Mouse (Mus musculus) intestine, embryonic 15.5 days (tissue): ENCODE data around the gene Tcaim. TPM values are rescaled to one million over a fixed set of nuclear protein-coding genes. Genes with fewer than 3 reads are reported as not detected.
A peak's percentile ranks its signal among the peaks of the same experiment; 100 is the strongest.

Source experiments
- ATAC-seq: fragments of 200-750 bp; cut with Nextera tagmentation; 2 replicates; pipeline ENCODE4 v1.8.0; 2017; ENCODE audit warnings: moderate TSS enrichment, moderate library complexity
- H3K27ac ChIP-seq: fragments of 300-500 bp; sonication (generic); 2 replicates; pipeline ENCODE4 v1.5.1; 2015; ENCODE audit warnings: mild to moderate bottlenecking, inconsistent platforms
- H3K27me3 ChIP-seq: fragments of 300-500 bp; sonication (generic); replicated peaks from 2 replicates; pipeline ENCODE4 v1.6.1; 2015; ENCODE audit warnings: inconsistent platforms
- H3K36me3 ChIP-seq: fragments of 300-500 bp; sonication (generic); 2 replicates; pipeline ENCODE4 v1.6.1; 2015; ENCODE audit warnings: inconsistent platforms
- H3K4me1 ChIP-seq: fragments of 300-500 bp; sonication (generic); replicated peaks from 2 replicates; pipeline ENCODE4 v1.6.1; 2015; ENCODE audit warnings: inconsistent platforms
- H3K4me2 ChIP-seq: fragments of 300-500 bp; sonication (generic); replicated peaks from 2 replicates; pipeline ENCODE4 v1.6.1; 2015; ENCODE audit warnings: mild to moderate bottlenecking, inconsistent platforms
- H3K4me3 ChIP-seq: fragments of 300-500 bp; sonication (generic); replicated peaks from 2 replicates; pipeline ENCODE4 v1.5.1; 2015; ENCODE audit warnings: inconsistent platforms
- H3K9ac ChIP-seq: fragments of 300-500 bp; sonication (generic); 2 replicates; pipeline ENCODE4 v1.6.1; 2015; ENCODE audit warnings: inconsistent platforms
- H3K9me3 ChIP-seq: fragments of 300-500 bp; sonication (generic); 2 replicates; pipeline ENCODE4 v1.6.1; 2016; ENCODE audit warnings: inconsistent platforms
- WGBS: fragments of 180-500 bp; shearing (Covaris S2); methylation state at CpG from one replicate; pipeline ENCODE4 v1.1.7; 2015; 5-methylcytosine and 5-hydroxymethylcytosine counted together
- polyA plus RNA-seq: library from polyadenylated mRNA; unstranded; fragments of >200 nt; fragmentation: Nextera tagmentation; extraction: Ambion mirVana; gene quantifications from 2 replicates; pipeline ENCODE4 v1.2.1, GENCODE M21; 2015

Tcaim gene
- polyA plus RNA-seq: 5.1 and 5.7 TPM in 2 replicates

- 6% methylated on average over 42 of the region's 42 CpGs for WGBS
- ATAC-seq: peak; percentile 99
- Histone ChIP-seq H3K4me2 (peak within 1 kb of the TSS; percentile 92), H3K27ac (peak within 1 kb of the TSS; percentile 91), H3K9me3 (no peaks in the 10 kb centered on the region), H3K4me3 (peak within 1 kb of the TSS; percentile 70), H3K9ac (peak within 1 kb of the TSS; percentile 79), H3K4me1 (0 out of 2 replicates have a peak, but pooled peaks cover 8% of the 10 kb centered on the region), H3K27me3 (no peaks in the 10 kb centered on the region), H3K36me3 (no peaks in the 10 kb centered on the region)
These were observed at the start of gene Tcaim for GRCm38 (mm10) chr9:122805053-122805844. Gene Tcaim, plus strand, starts transcription at chr9:122805539.

- Histone ChIP-seq H3K27me3 (no peaks in the 10 kb centered on the region), H3K27ac (no peak overlapping the region), H3K36me3 (no peaks in the 10 kb centered on the region), H3K4me2 (no peak overlapping the region), H3K4me1 (no peaks in the 10 kb centered on the region), H3K9me3 (no peaks in the 10 kb centered on the region), H3K4me3 (no peak overlapping the region), H3K9ac (no peak overlapping the region)
- ATAC-seq: no peak
- WGBS: 52% methylated on average over 2 of the region's 2 CpGs
These were observed 47.7 kb upstream of the Tcaim start for GRCm38 (mm10) chr9:122757614-122758013.

GRCm38 (mm10) chr9:122760111-122760510, 45.2 kb upstream of the Tcaim start:
- H3K27ac ChIP-seq: no peak overlapping the region
- no peak overlapping the region for H3K4me3 ChIP-seq
- H3K36me3 ChIP-seq: no peaks in the 10 kb centered on the region
- H3K4me1 ChIP-seq: no peaks in the 10 kb centered on the region
- H3K9me3 ChIP-seq: no peaks in the 10 kb centered on the region
- no peaks in the 10 kb centered on the region for H3K27me3 ChIP-seq
- H3K9ac ChIP-seq: no peak overlapping the region
- H3K4me2 ChIP-seq: no peak overlapping the region
- no peak for ATAC-seq

GRCm38 (mm10) chr9:122785231-122785630, 20.1 kb upstream of the Tcaim start:
- Histone ChIP-seq H3K27ac (no peak overlapping the region), H3K36me3 (no peaks in the 10 kb centered on the region), H3K4me1 (no peaks in the 10 kb centered on the region), H3K4me2 (no peak overlapping the region), H3K4me3 (no peak overlapping the region), H3K27me3 (no peaks in the 10 kb centered on the region), H3K9me3 (no peaks in the 10 kb centered on the region), H3K9ac (no peak overlapping the region)
- no peak for ATAC-seq
- 70% methylated on average over 5 of the region's 5 CpGs for WGBS

GRCm38 (mm10) chr9:122786534-122786933, 18.8 kb upstream of the Tcaim start:
- no peak overlapping the region for H3K27ac ChIP-seq
- no peaks in the 10 kb centered on the region for H3K36me3 ChIP-seq
- no peaks in the 10 kb centered on the region for H3K9me3 ChIP-seq
- no peaks in the 10 kb centered on the region for H3K4me1 ChIP-seq
- no peak overlapping the region for H3K4me2 ChIP-seq
- H3K27me3 ChIP-seq: no peaks in the 10 kb centered on the region
- ATAC-seq: no peak
- H3K4me3 ChIP-seq: no peak overlapping the region
- H3K9ac ChIP-seq: no peak overlapping the region
- 92% methylated on average over 1 of the region's 1 CpGs for WGBS

GRCm38 (mm10) chr9:122805845-122806341, 554 bp downstream of the Tcaim start:
- H3K4me3 ChIP-seq: peak overlapping the region; percentile 70
- 0 out of 2 replicates have a peak, but pooled peaks cover 8% of the 10 kb centered on the region for H3K4me1 ChIP-seq
- H3K36me3 ChIP-seq: no peaks in the 10 kb centered on the region
- no peaks in the 10 kb centered on the region for H3K9me3 ChIP-seq
- ATAC-seq: no peak; the same call in 1 of the 2 replicates
- 10% methylated on average over 10 of the region's 10 CpGs for WGBS
- peak overlapping the region; percentile 91 for H3K27ac ChIP-seq
- H3K4me2 ChIP-seq: peak overlapping the region; percentile 92
- peak overlapping the region; percentile 79 for H3K9ac ChIP-seq
- H3K27me3 ChIP-seq: no peaks in the 10 kb centered on the region

- 92% methylated on average over 2 of the region's 2 CpGs for WGBS
- Histone ChIP-seq H3K36me3 (no peaks in the 10 kb centered on the region), H3K4me1 (0 out of 2 replicates have a peak, but pooled peaks cover 8% of the 10 kb centered on the region), H3K27me3 (no peaks in the 10 kb centered on the region), H3K9ac (no peak overlapping the region), H3K9me3 (no peaks in the 10 kb centered on the region), H3K4me2 (no peak overlapping the region), H3K27ac (no peak overlapping the region), H3K4me3 (no peak overlapping the region)
- ATAC-seq: no peak
These were observed 1.8 kb downstream of the Tcaim start for GRCm38 (mm10) chr9:122807186-122807585.

- H3K4me1 ChIP-seq: 0 out of 2 replicates have a peak, but pooled peaks cover 3% of the 10 kb centered on the region
- no peak overlapping the region for H3K4me2 ChIP-seq
- no peak overlapping the region for H3K4me3 ChIP-seq
- H3K27ac ChIP-seq: no peak overlapping the region
- H3K9me3 ChIP-seq: no peaks in the 10 kb centered on the region
- no peaks in the 10 kb centered on the region for H3K27me3 ChIP-seq
- H3K36me3 ChIP-seq: no peaks in the 10 kb centered on the region
- WGBS: 91% methylated on average over 3 of the region's 3 CpGs
- no peak for ATAC-seq
- H3K9ac ChIP-seq: no peak overlapping the region
These were observed 4.9 kb downstream of the Tcaim start for GRCm38 (mm10) chr9:122810212-122810611.

- H3K9me3 ChIP-seq: no peaks in the 10 kb centered on the region
- no peaks in the 10 kb centered on the region for H3K36me3 ChIP-seq
- 88% methylated on average over 5 of the region's 5 CpGs for WGBS
- no peaks in the 10 kb centered on the region for H3K27me3 ChIP-seq
- no peak overlapping the region for H3K4me3 ChIP-seq
- no peak overlapping the region for H3K9ac ChIP-seq
- no peak for ATAC-seq
- H3K4me1 ChIP-seq: no peaks in the 10 kb centered on the region
- no peak overlapping the region for H3K4me2 ChIP-seq
- no peak overlapping the region for H3K27ac ChIP-seq
These were observed 7.0 kb downstream of the Tcaim start for GRCm38 (mm10) chr9:122812386-122812785.

GRCm38 (mm10) chr9:122814775-122815174, 9.4 kb downstream of the Tcaim start:
- ATAC-seq: peak; percentile 79
- Histone ChIP-seq H3K4me3 (no peak overlapping the region), H3K9me3 (no peaks in the 10 kb centered on the region), H3K4me1 (no peaks in the 10 kb centered on the region), H3K27me3 (no peaks in the 10 kb centered on the region), H3K9ac (no peak overlapping the region), H3K36me3 (no peaks in the 10 kb centered on the region), H3K4me2 (no peak overlapping the region), H3K27ac (no peak overlapping the region)
- WGBS: 90% methylated on average over 2 of the region's 2 CpGs

- Histone ChIP-seq H3K9ac (no peak overlapping the region), H3K27ac (no peak overlapping the region), H3K36me3 (no peaks in the 10 kb centered on the region), H3K27me3 (no peaks in the 10 kb centered on the region), H3K4me1 (no peaks in the 10 kb centered on the region), H3K9me3 (no peaks in the 10 kb centered on the region), H3K4me2 (no peak overlapping the region), H3K4me3 (no peak overlapping the region)
- 68% methylated on average over 4 of the region's 4 CpGs for WGBS
- peak; percentile 93 for ATAC-seq
These were observed 10.0 kb downstream of the Tcaim start for GRCm38 (mm10) chr9:122815239-122815851.

GRCm38 (mm10) chr9:122823374-122824017, 18.2 kb downstream of the Tcaim start:
- H3K27me3 ChIP-seq: no peaks in the 10 kb centered on the region
- WGBS: 63% methylated on average over 5 of the region's 5 CpGs
- no peak overlapping the region for H3K4me3 ChIP-seq
- H3K9ac ChIP-seq: no peak overlapping the region
- H3K9me3 ChIP-seq: no peaks in the 10 kb centered on the region
- H3K27ac ChIP-seq: no peak overlapping the region
- no peaks in the 10 kb centered on the region for H3K4me1 ChIP-seq
- no peak overlapping the region for H3K4me2 ChIP-seq
- H3K36me3 ChIP-seq: 0 out of 2 replicates have a peak, but pooled peaks cover 6% of the 10 kb centered on the region
- peak; percentile 86 for ATAC-seq
